Mouse (Mus musculus) small intestine, adult 2 months (tissue): Measurements from ENCODE around the gene Taok1.

Source experiments
- CTCF ChIP-seq: fragments of 200-500 bp; IDR thresholded peaks from 2 replicates; pipeline ENCODE4 v1.5.1; 2012; ENCODE audit warnings: low read depth, mild to moderate bottlenecking, control low read depth, inconsistent platforms, low read length, moderate library complexity, mixed read lengths; ENCODE audit not compliant: insufficient replicate concordance, insufficient read length; ENCODE audit errors: extremely low read depth
- POLR2A ChIP-seq: fragments of 200-500 bp; IDR thresholded peaks from 2 replicates; pipeline ENCODE4 v1.6.1; 2012; ENCODE audit warnings: low read depth, mild to moderate bottlenecking, control low read depth, inconsistent platforms, low read length, moderate library complexity

DNA sequence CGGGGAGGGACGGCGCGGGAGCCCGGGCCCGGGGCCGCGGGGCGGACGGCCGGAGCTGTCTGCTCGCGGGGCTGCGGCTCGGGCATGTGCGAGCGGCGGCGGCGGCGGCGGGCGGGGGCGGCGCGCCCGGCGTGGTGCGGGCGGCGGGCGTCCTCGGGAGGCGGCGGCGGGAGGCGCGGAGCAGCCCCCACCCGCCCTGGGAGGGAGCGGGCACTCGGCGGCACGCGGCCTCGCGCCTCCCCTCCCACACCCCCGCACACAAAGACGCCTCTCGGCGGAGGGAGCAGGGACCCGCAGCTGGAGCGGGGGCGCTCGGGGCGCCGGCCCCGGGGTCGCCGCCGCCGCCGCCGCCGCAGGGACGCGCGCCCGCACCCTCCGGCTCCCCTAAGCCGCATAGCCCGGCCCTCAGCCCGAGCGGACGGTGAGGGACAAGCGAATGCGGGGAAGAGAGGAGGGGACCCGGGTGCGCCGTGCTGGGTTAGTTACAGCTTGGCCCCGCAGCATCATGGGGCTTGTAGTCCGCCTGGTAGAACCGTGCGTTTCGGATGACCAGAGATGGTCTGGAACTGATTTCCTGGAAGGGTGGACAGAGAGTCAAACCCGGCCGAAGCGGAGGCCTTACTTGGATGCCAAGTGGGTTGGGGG is 117.9 kb downstream of the Taok1 start, which contains the start of gene Ankrd13b:
- TF ChIP-seq POLR2A: no peak
- TF ChIP-seq CTCF: no peak
